Mouse (Mus musculus) frontal cortex, adult (tissue): Measurements from ENCODE around the gene Srsf9.

ENCODE experiments used
- ATAC-seq: cut with Nextera tagmentation; 2 replicates; pipeline ENCODE4 v1.9.2; 2017; ENCODE audit warnings: mild to moderate bottlenecking, moderate library complexity, mixed read lengths; ENCODE audit not compliant: low TSS enrichment

The Srsf9 gene

GRCm38 (mm10) chr5:115326256-115326831 is 633 bp upstream of the Srsf9 start:
- peak; percentile 38 for ATAC-seq

- ATAC-seq, result no peak
Measured at GRCm38 (mm10) chr5:115327610-115328548, 902 bp downstream of the Srsf9 start.

GRCm38 (mm10) chr5:115330955-115331354 is 4.0 kb downstream of the Srsf9 start:
- no peak for ATAC-seq

- ATAC-seq, result no peak
Measured at GRCm38 (mm10) chr5:115333626-115334025, 6.6 kb downstream of the Srsf9 start.

- ATAC-seq, result no peak
Measured at GRCm38 (mm10) chr5:115340007-115340406, 13.0 kb downstream of the Srsf9 start.

GRCm38 (mm10) chr5:115340577-115341313 is 13.8 kb downstream of the Srsf9 start, which contains the start of the genes Gatc and Triap1:
Gatc (minus strand) TSS chr5:115341178.
Triap1 (plus strand) TSS chr5:115341225.
- ATAC-seq, result peak; percentile 77

GRCm38 (mm10) chr5:115341314-115342165 is 14.6 kb downstream of the Srsf9 start:
- 0 out of 2 replicates have a peak, but pooled peaks have one; percentile 32 for ATAC-seq

- peak; percentile 48 for ATAC-seq
Measured at GRCm38 (mm10) chr5:115347564-115347963, 20.6 kb downstream of the Srsf9 start.

- ATAC-seq, result peak; percentile 97
Measured at GRCm38 (mm10) chr5:115348546-115349224, 21.7 kb downstream of the Srsf9 start, which contains the start of gene Cox6a1. Cox6a1 (minus strand) TSS chr5:115348981.

- ATAC-seq, result no peak; the same call in 1 of the 2 replicates
Measured at GRCm38 (mm10) chr5:115349225-115349555, 22.2 kb downstream of the Srsf9 start.

GRCm38 (mm10) chr5:115351348-115351747 is 24.4 kb downstream of the Srsf9 start:
- ATAC-seq, result no peak

GRCm38 (mm10) chr5:115355070-115355469 is 28.1 kb downstream of the Srsf9 start:
- no peak for ATAC-seq

- peak; percentile 60; the same call in 1 of the 2 replicates for ATAC-seq
Measured at GRCm38 (mm10) chr5:115358872-115359271, 31.9 kb downstream of the Srsf9 start.

- no peak for ATAC-seq
Measured at GRCm38 (mm10) chr5:115359438-115359837, 32.5 kb downstream of the Srsf9 start.

- ATAC-seq, result no peak
Measured at GRCm38 (mm10) chr5:115359851-115360372, 32.9 kb downstream of the Srsf9 start.

- no peak for ATAC-seq
Measured at GRCm38 (mm10) chr5:115362216-115362615, 35.2 kb downstream of the Srsf9 start.

GRCm38 (mm10) chr5:115362819-115363714 is 36.1 kb downstream of the Srsf9 start:
- peak; percentile 98 for ATAC-seq

GRCm38 (mm10) chr5:115364782-115365181 is 37.8 kb downstream of the Srsf9 start:
- ATAC-seq, result no peak

GRCm38 (mm10) chr5:115371736-115372135 is 44.8 kb downstream of the Srsf9 start:
- ATAC-seq, result no peak
